Mouse (Mus musculus) kidney, embryonic 14.5 days (tissue): ENCODE data around the gene Fgb. TPM values are rescaled to one million over a fixed set of nuclear protein-coding genes. Genes with fewer than 3 reads are reported as not detected.

Experiments
- ATAC-seq: fragments of 200-750 bp; cut with Nextera tagmentation; 2 replicates; pipeline ENCODE4 v1.8.0; 2017; ENCODE audit warnings: moderate number of reproducible peaks, mild to moderate bottlenecking, moderate TSS enrichment, moderate library complexity; ENCODE audit not compliant: low FRiP score, low TSS enrichment
- H3K27ac ChIP-seq: fragments of 300-500 bp; sonication (generic); 2 replicates; pipeline ENCODE4 v1.5.1; 2014; ENCODE audit warnings: low read depth, mild to moderate bottlenecking, low read length, moderate library complexity, mixed read lengths
- H3K27me3 ChIP-seq: fragments of 300-500 bp; sonication (generic); 2 replicates; pipeline ENCODE4 v1.6.1; 2014; ENCODE audit warnings: mild to moderate bottlenecking, low read length; ENCODE audit not compliant: control insufficient read depth, insufficient read depth
- H3K36me3 ChIP-seq: fragments of 300-500 bp; sonication (generic); 2 replicates; pipeline ENCODE4 v1.6.1; 2014; ENCODE audit warnings: low read length, mixed read lengths; ENCODE audit not compliant: control insufficient read depth, insufficient read depth
- H3K4me1 ChIP-seq: fragments of 300-500 bp; sonication (generic); 2 replicates; pipeline ENCODE4 v1.6.1; 2014; ENCODE audit warnings: low read length, mixed read lengths; ENCODE audit not compliant: control insufficient read depth, insufficient read depth
- H3K4me2 ChIP-seq: fragments of 300-500 bp; sonication (generic); replicated peaks from 2 replicates; pipeline ENCODE4 v1.6.1; 2014; ENCODE audit warnings: low read depth, mild to moderate bottlenecking, low read length
- H3K4me3 ChIP-seq: fragments of 300-500 bp; sonication (generic); 2 replicates; pipeline ENCODE4 v1.5.1; 2014; ENCODE audit warnings: mild to moderate bottlenecking, low read length
- H3K9ac ChIP-seq: fragments of 300-500 bp; sonication (generic); 2 replicates; pipeline ENCODE4 v1.6.1; 2014; ENCODE audit warnings: low read depth, mild to moderate bottlenecking, low read length, moderate library complexity
- H3K9me3 ChIP-seq: fragments of 300-500 bp; sonication (generic); 2 replicates; pipeline ENCODE4 v1.6.1; 2016; ENCODE audit warnings: low read length; ENCODE audit not compliant: control insufficient read depth
- WGBS: fragments of 180-500 bp; shearing (Covaris S2); extraction: QIAGEN DNeasy Blood & Tissue Kit; methylation state at CpG from one replicate; pipeline ENCODE4 v1.1.7; 2014; 5-methylcytosine and 5-hydroxymethylcytosine counted together
- polyA plus RNA-seq: library from polyadenylated mRNA; unstranded; fragments of >200 nt; fragmentation: Nextera tagmentation; extraction: Ambion mirVana; gene quantifications from 2 replicates; pipeline ENCODE4 v1.2.1, GENCODE M21; 2014

Fgb gene
- polyA plus RNA-seq, 1 experiment from 2014 or later, result 1.3 TPM

DNA sequence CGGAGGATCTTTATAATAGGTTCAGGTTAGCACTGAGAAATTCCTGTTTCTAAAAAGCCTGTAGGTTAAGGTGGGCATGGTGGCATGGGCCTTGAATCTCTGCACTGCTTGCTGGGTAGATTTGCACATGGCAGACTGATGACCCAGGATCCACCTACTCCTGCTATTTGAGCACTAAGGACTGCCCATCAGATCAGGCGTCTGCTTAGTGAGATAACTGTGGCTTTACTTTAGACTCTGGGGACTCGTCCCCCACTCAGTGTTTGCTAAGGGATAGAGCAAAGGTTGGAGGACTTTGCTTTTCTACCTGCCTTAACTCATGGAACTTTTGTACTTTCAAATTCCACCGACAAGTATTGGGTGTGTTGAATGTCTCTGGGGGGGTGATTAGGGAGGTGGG, 10.0 kb downstream of the Fgb start:
- no peak overlapping the region for H3K9ac ChIP-seq
- H3K27me3 ChIP-seq, result no peaks in the 10 kb centered on the region
- no peak overlapping the region for H3K27ac ChIP-seq
- H3K4me3 ChIP-seq, result no peak overlapping the region
- no peaks in the 10 kb centered on the region for H3K36me3 ChIP-seq
- no peaks in the 10 kb centered on the region for H3K9me3 ChIP-seq
- H3K4me1 ChIP-seq, result no peaks in the 10 kb centered on the region
- ATAC-seq, result no peak
- WGBS, result 74% methylated on average over 4 of the region's 4 CpGs
- no peak overlapping the region for H3K4me2 ChIP-seq

- no peaks in the 10 kb centered on the region for H3K4me1 ChIP-seq
- no peaks in the 10 kb centered on the region for H3K9me3 ChIP-seq
- H3K4me3 ChIP-seq, result no peak overlapping the region
- H3K9ac ChIP-seq, result no peak overlapping the region
- H3K4me2 ChIP-seq, result no peak overlapping the region
- no peaks in the 10 kb centered on the region for H3K36me3 ChIP-seq
- H3K27me3 ChIP-seq, result no peaks in the 10 kb centered on the region
- H3K27ac ChIP-seq, result no peak overlapping the region
- 75% methylated on average over 2 of the region's 2 CpGs for WGBS
- ATAC-seq, result no peak
Measured at GRCm38 (mm10) chr3:83038865-83039264, 10.8 kb downstream of the Fgb start.

- Histone ChIP-seq H3K27me3 (no peaks in the 10 kb centered on the region), H3K4me2 (no peak overlapping the region), H3K9ac (no peak overlapping the region), H3K9me3 (no peaks in the 10 kb centered on the region), H3K4me1 (no peaks in the 10 kb centered on the region), H3K4me3 (no peak overlapping the region), H3K27ac (no peak overlapping the region), H3K36me3 (no peaks in the 10 kb centered on the region)
- ATAC-seq, result no peak
- WGBS, result 75% methylated on average over 8 of the region's 8 CpGs
Measured at GRCm38 (mm10) chr3:83033801-83034200, 15.9 kb downstream of the Fgb start.

GRCm38 (mm10) chr3:83032746-83033308, 16.8 kb downstream of the Fgb start:
- Histone ChIP-seq H3K4me2 (no peak overlapping the region; the same call in 1 of the 2 replicates), H3K9me3 (no peaks in the 10 kb centered on the region), H3K27ac (no peak overlapping the region), H3K9ac (no peak overlapping the region), H3K4me1 (no peaks in the 10 kb centered on the region), H3K4me3 (no peak overlapping the region), H3K27me3 (no peaks in the 10 kb centered on the region), H3K36me3 (no peaks in the 10 kb centered on the region)
- 41% methylated on average over 13 of the region's 13 CpGs for WGBS
- ATAC-seq, result 0 out of 2 replicates have a peak, but pooled peaks have one; percentile 46

GRCm38 (mm10) chr3:83030331-83030730, 19.3 kb downstream of the Fgb start:
- H3K9me3 ChIP-seq, result no peaks in the 10 kb centered on the region
- WGBS, result 95% methylated on average over 4 of the region's 4 CpGs
- no peaks in the 10 kb centered on the region for H3K36me3 ChIP-seq
- H3K27me3 ChIP-seq, result no peaks in the 10 kb centered on the region
- H3K27ac ChIP-seq, result no peak overlapping the region
- H3K9ac ChIP-seq, result no peak overlapping the region
- ATAC-seq, result no peak
- no peaks in the 10 kb centered on the region for H3K4me1 ChIP-seq
- no peak overlapping the region for H3K4me3 ChIP-seq
- H3K4me2 ChIP-seq, result no peak overlapping the region

- H3K9me3 ChIP-seq, result no peaks in the 10 kb centered on the region
- 91% methylated on average over 9 of the region's 9 CpGs for WGBS
- no peak overlapping the region for H3K9ac ChIP-seq
- H3K27ac ChIP-seq, result no peak overlapping the region
- no peak overlapping the region for H3K4me3 ChIP-seq
- ATAC-seq, result no peak
- H3K4me2 ChIP-seq, result no peak overlapping the region
- H3K27me3 ChIP-seq, result no peaks in the 10 kb centered on the region
- H3K36me3 ChIP-seq, result no peaks in the 10 kb centered on the region
- H3K4me1 ChIP-seq, result no peaks in the 10 kb centered on the region
Measured at GRCm38 (mm10) chr3:83027546-83028251, 22.0 kb downstream of the Fgb start.

DNA sequence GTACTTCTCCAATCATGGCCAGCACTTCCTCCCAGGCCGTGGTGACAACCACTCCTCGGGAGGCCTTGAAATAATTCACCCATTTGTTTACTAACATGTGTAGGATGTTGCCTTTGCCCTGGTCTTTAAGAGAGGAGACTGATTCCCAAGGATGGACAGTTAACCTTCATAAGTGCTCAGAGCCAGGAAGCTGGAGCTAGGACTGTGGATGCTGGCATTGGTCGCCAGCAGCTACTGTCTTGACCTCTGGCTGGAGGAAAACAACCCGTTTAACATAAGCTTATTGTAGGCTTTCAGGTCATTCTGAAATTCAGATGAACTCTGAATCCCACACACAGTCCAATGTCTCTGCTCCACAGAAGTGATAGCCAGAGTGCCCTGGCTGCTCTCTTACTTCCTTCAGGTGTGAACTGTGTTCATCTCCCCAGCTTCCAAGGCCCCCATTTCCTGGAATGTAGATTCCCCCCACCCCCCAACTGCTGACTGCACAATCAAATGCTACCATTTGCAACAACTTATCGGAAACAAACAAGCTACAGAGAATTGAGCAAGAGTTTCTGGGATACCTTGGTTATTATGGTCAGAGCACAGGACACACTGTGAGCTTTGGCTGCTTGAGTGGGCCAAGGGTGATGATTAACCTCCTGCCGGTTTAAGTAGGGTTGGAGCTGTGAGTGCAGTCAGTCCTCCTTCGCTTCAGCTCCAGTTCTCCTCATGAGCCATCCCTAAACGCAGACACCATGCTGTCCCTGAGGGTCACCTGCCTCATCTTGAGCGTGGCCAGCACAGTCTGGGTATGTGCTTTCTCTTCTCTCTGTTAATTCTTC, 24.0 kb downstream of the Fgb start, which contains the start of gene Fga:
Fga (plus strand) TSS at position 602 of the 827 bp plus-strand sequence.
- no peak for ATAC-seq
- Histone ChIP-seq H3K4me2 (no peak within 1 kb of the TSS), H3K4me3 (no peak within 1 kb of the TSS), H3K9ac (no peak within 1 kb of the TSS), H3K27ac (no peak within 1 kb of the TSS), H3K36me3 (no peaks in the 10 kb centered on the region), H3K27me3 (no peaks in the 10 kb centered on the region), H3K9me3 (no peaks in the 10 kb centered on the region), H3K4me1 (no peaks in the 10 kb centered on the region)
- 75% methylated on average over 9 of the region's 9 CpGs for WGBS

- Histone ChIP-seq H3K4me2 (no peak overlapping the region), H3K27me3 (no peaks in the 10 kb centered on the region), H3K9me3 (no peaks in the 10 kb centered on the region), H3K27ac (no peak overlapping the region), H3K4me3 (no peak overlapping the region), H3K36me3 (no peaks in the 10 kb centered on the region), H3K4me1 (no peaks in the 10 kb centered on the region), H3K9ac (no peak overlapping the region)
- 85% methylated on average over 6 of the region's 6 CpGs for WGBS
- no peak for ATAC-seq
Measured at GRCm38 (mm10) chr3:83025036-83025435, 24.6 kb downstream of the Fgb start.

DNA sequence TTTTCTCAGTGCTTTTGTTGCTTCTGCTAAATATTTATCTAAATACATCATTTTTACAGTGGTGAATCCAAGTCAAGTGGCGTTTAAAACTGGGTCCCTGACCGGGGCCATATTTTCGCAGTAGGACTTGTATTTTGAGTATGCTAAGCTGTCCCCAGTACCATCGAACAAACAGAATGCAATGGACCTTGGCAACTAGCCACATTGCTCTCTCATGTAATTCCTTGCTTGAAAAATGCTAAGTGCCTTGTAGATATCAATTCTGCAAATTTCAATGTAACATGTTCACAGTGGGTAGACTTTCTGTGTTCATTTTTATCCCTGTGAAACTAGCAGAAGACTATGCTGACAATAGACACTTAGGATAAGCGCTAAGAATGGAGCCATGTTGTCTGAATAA, 28.5 kb downstream of the Fgb start:
- H3K4me2 ChIP-seq, result no peak overlapping the region
- H3K9ac ChIP-seq, result no peak overlapping the region
- H3K27ac ChIP-seq, result no peak overlapping the region
- no peak for ATAC-seq
- no peaks in the 10 kb centered on the region for H3K9me3 ChIP-seq
- no peaks in the 10 kb centered on the region for H3K27me3 ChIP-seq
- no peaks in the 10 kb centered on the region for H3K36me3 ChIP-seq
- H3K4me1 ChIP-seq, result no peaks in the 10 kb centered on the region
- no peak overlapping the region for H3K4me3 ChIP-seq
- 93% methylated on average over 5 of the region's 5 CpGs for WGBS
